Mouse (Mus musculus): ENCODE results near the gene Rhox2c. TPM values are rescaled to one million over a fixed set of nuclear protein-coding genes. Genes with fewer than 3 reads are reported as not detected.
"Not testable (repeated sequence)": the region's sequence is repeated elsewhere in the genome, so short reads cannot be mapped to it uniquely, and the experiment has no call there.

The Rhox2c gene
- 0.48 TPM in 1 of 2 replicates, not detected in the other for polyA plus RNA-seq (2016; fragmentation: Nextera tagmentation; extraction: Ambion mirVana)

DNA sequence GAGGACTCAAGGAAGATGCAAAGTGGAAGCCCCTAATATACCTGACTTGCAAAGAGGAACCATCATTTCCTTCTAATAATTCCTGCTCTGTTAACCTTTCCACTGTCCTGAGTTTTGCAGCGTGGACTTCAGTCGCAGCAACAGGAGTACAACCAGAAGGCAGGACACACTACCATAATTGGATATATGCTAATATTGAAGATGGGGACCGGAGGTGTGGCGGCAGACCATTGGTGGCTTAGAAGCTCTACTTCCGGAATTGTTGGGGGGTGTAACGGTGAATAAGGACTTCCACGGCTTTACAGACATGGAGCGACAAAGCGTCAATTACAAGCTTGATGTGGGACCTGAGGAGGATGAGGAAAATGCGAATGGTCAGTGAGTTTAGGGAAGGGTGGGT is at the start of gene Rhox2c:
Gene Rhox2c (plus strand): TSS at position 301 of the 400 bp plus-strand sequence.
- H3K4me3 ChIP-seq; DNase-seq (ENCODE audit: low spot score); H3K4me1 ChIP-seq; H3K9me3 ChIP-seq; H3K27me3 ChIP-seq (replicated peaks; ENCODE audit: low read depth, poor library complexity, severe bottlenecking); H3K27ac ChIP-seq (replicated peaks); H3K36me3 ChIP-seq (replicated peaks): not testable (repeated sequence)
- 97% methylated on average over 8 of the region's 10 CpGs for WGBS

- H3K36me3 ChIP-seq (replicated peaks); H3K4me3 ChIP-seq; H3K27ac ChIP-seq (replicated peaks); H3K4me1 ChIP-seq; H3K9me3 ChIP-seq; DNase-seq (ENCODE audit: low spot score); H3K27me3 ChIP-seq (replicated peaks; ENCODE audit: low read depth, poor library complexity, severe bottlenecking): not testable (repeated sequence)
- no CpG with 5 or more reads among the region's 9 CpGs for WGBS
Observed at GRCm38 (mm10) chrX:37411767-37412166, 41.7 kb upstream of the Rhox2c start, which contains the start of gene Rhox2b. Rhox2b (plus strand) TSS chrX:37412067.

DNA sequence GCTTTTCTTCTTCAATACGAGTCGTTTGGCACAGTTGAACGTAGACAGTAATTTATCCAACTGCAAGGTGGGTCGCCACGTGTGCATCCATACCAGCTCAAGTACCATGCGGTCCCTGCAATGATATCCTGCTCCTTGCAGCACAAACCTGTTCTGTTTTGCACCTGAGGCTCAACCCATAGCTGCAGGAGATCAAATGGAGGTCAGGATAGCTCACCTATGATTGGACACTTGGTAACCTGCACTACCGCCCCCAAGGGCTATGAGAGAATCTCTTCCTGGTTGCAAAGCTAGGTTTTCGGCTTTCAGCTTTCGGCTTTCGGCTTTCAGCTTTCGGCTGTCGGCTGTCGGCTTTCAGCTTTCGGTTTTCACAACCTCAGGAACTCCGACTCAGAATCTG is 21.3 kb upstream of the Rhox2c start, which contains the start of gene Rhox4b:
Gene Rhox4b (plus strand): TSS at position 301 of the 400 bp plus-strand sequence.
- H3K4me3 ChIP-seq; H3K27ac ChIP-seq (replicated peaks); H3K4me1 ChIP-seq; H3K27me3 ChIP-seq (replicated peaks; ENCODE audit: low read depth, poor library complexity, severe bottlenecking); DNase-seq (ENCODE audit: low spot score); H3K9me3 ChIP-seq; H3K36me3 ChIP-seq (replicated peaks): not testable (repeated sequence)
- WGBS = 85% methylated on average over 14 of the region's 15 CpGs

GRCm38 (mm10) chrX:37458285-37458684 is 4.8 kb downstream of the Rhox2c start, which contains the start of gene Rhox3c:
Rhox3c (plus strand) TSS chrX:37458585.
- H3K36me3 ChIP-seq (replicated peaks); H3K9me3 ChIP-seq; H3K4me3 ChIP-seq; H3K27ac ChIP-seq (replicated peaks); H3K4me1 ChIP-seq; H3K27me3 ChIP-seq (replicated peaks; ENCODE audit: low read depth, poor library complexity, severe bottlenecking); DNase-seq (ENCODE audit: low spot score): not testable (repeated sequence)
- WGBS = 92% methylated on average over 3 of the region's 4 CpGs

- H3K4me3 ChIP-seq; H3K4me1 ChIP-seq; H3K36me3 ChIP-seq (replicated peaks); DNase-seq (ENCODE audit: low spot score); H3K27ac ChIP-seq (replicated peaks); H3K27me3 ChIP-seq (replicated peaks; ENCODE audit: low read depth, poor library complexity, severe bottlenecking); H3K9me3 ChIP-seq: not testable (repeated sequence)
- whole genome bisulfite sequencing = 93% methylated on average over 14 of the region's 14 CpGs
Observed at GRCm38 (mm10) chrX:37480037-37480436, 26.6 kb downstream of the Rhox2c start, which contains the start of gene Rhox4c. Rhox4c (plus strand) TSS chrX:37480337.

- WGBS = 94% methylated on average over 17 of the region's 18 CpGs
- H3K27ac ChIP-seq (replicated peaks); H3K36me3 ChIP-seq (replicated peaks); H3K9me3 ChIP-seq; H3K27me3 ChIP-seq (replicated peaks; ENCODE audit: low read depth, poor library complexity, severe bottlenecking); H3K4me3 ChIP-seq; H3K4me1 ChIP-seq; DNase-seq (ENCODE audit: low spot score): not testable (repeated sequence)
Observed at GRCm38 (mm10) chrX:37514059-37514458, 60.6 kb downstream of the Rhox2c start, which contains the start of gene Rhox4d. Rhox4d (plus strand) TSS chrX:37514359.

Other genes with a start within 250 kb of the Rhox2c start
- gene Gm9, start 242.6 kb upstream of the Rhox2c start, polyA plus RNA-seq (2016; fragmentation: Nextera tagmentation; extraction: Ambion mirVana) = not detected in 2 replicates
- not detected in 2 replicates for gene Rhox1, start 231.4 kb upstream of the Rhox2c start, polyA plus RNA-seq (2016; fragmentation: Nextera tagmentation; extraction: Ambion mirVana)
- gene Rhox2a, start 208.7 kb upstream of the Rhox2c start, polyA plus RNA-seq (2016; fragmentation: Nextera tagmentation; extraction: Ambion mirVana) = not detected in 2 replicates
- gene Rhox3a, start 203.8 kb upstream of the Rhox2c start, polyA plus RNA-seq (2016; fragmentation: Nextera tagmentation; extraction: Ambion mirVana) = not detected in 2 replicates
- gene Rhox4a, start 188.3 kb upstream of the Rhox2c start, polyA plus RNA-seq (2016; fragmentation: Nextera tagmentation; extraction: Ambion mirVana) = not detected in 2 replicates
- gene Rhox3a2, start 73.7 kb upstream of the Rhox2c start, polyA plus RNA-seq (2016; fragmentation: Nextera tagmentation; extraction: Ambion mirVana) = not detected in 2 replicates
- 1.9 and 2.0 TPM in 2 replicates for gene Rhox4a2, start 62.8 kb upstream of the Rhox2c start, polyA plus RNA-seq (2016; fragmentation: Nextera tagmentation; extraction: Ambion mirVana)
- gene Rhox2b, start 41.6 kb upstream of the Rhox2c start, polyA plus RNA-seq (2016; fragmentation: Nextera tagmentation; extraction: Ambion mirVana) = not detected in 2 replicates
- gene Rhox4b, start 21.2 kb upstream of the Rhox2c start, polyA plus RNA-seq (2016; fragmentation: Nextera tagmentation; extraction: Ambion mirVana) = 0.64 and 0.68 TPM in 2 replicates
- gene Rhox3c, start 4.9 kb downstream of the Rhox2c start, polyA plus RNA-seq (2016; fragmentation: Nextera tagmentation; extraction: Ambion mirVana) = not detected in 2 replicates
- not detected in 2 replicates for gene Rhox4c, start 26.7 kb downstream of the Rhox2c start, polyA plus RNA-seq (2016; fragmentation: Nextera tagmentation; extraction: Ambion mirVana)
- gene Rhox2d, start 39.7 kb downstream of the Rhox2c start, polyA plus RNA-seq (2016; fragmentation: Nextera tagmentation; extraction: Ambion mirVana) = not detected in 2 replicates
- gene Rhox4d, start 60.7 kb downstream of the Rhox2c start, polyA plus RNA-seq (2016; fragmentation: Nextera tagmentation; extraction: Ambion mirVana) = not detected in 2 replicates
- gene Rhox2e, start 76.8 kb downstream of the Rhox2c start, polyA plus RNA-seq (2016; fragmentation: Nextera tagmentation; extraction: Ambion mirVana) = 0.27 and 0.52 TPM in 2 replicates
- gene Rhox3e, start 88.3 kb downstream of the Rhox2c start, polyA plus RNA-seq (2016; fragmentation: Nextera tagmentation; extraction: Ambion mirVana) = not detected in 2 replicates
- gene Rhox4e, start 103.7 kb downstream of the Rhox2c start, polyA plus RNA-seq (2016; fragmentation: Nextera tagmentation; extraction: Ambion mirVana) = 0.35 TPM in 1 of 2 replicates, not detected in the other
- not detected in 2 replicates for gene Rhox2f, start 117.7 kb downstream of the Rhox2c start, polyA plus RNA-seq (2016; fragmentation: Nextera tagmentation; extraction: Ambion mirVana)
- gene Rhox3f, start 127.3 kb downstream of the Rhox2c start, polyA plus RNA-seq (2016; fragmentation: Nextera tagmentation; extraction: Ambion mirVana) = not detected in 2 replicates
- gene Rhox4f, start 154.0 kb downstream of the Rhox2c start, polyA plus RNA-seq (2016; fragmentation: Nextera tagmentation; extraction: Ambion mirVana) = not detected in 2 replicates
- gene Rhox3g, start 174.9 kb downstream of the Rhox2c start, polyA plus RNA-seq (2016; fragmentation: Nextera tagmentation; extraction: Ambion mirVana) = not detected in 2 replicates
- not detected in 2 replicates for gene Rhox2g, start 189.8 kb downstream of the Rhox2c start, polyA plus RNA-seq (2016; fragmentation: Nextera tagmentation; extraction: Ambion mirVana)
- gene Rhox4g, start 197.6 kb downstream of the Rhox2c start, polyA plus RNA-seq (2016; fragmentation: Nextera tagmentation; extraction: Ambion mirVana) = not detected in 2 replicates
- not detected in 2 replicates for gene Rhox3h, start 215.1 kb downstream of the Rhox2c start, polyA plus RNA-seq (2016; fragmentation: Nextera tagmentation; extraction: Ambion mirVana)
- gene Rhox2h, start 219.6 kb downstream of the Rhox2c start, polyA plus RNA-seq (2016; fragmentation: Nextera tagmentation; extraction: Ambion mirVana) = not detected in 2 replicates

Measured in embryonic facial prominence, embryonic 10.5 days (tissue).